Mouse (Mus musculus) stomach, postnatal 0 days (tissue): ENCODE measurements around the gene Dcun1d4.

Source experiments
- CTCF ChIP-seq: IDR thresholded peaks from 2 replicates; pipeline ENCODE4 v1.5.1; 2016; ENCODE audit warnings: antibody characterized with exemption, low read depth, mild to moderate bottlenecking, moderate library complexity
- EP300 ChIP-seq: optimal IDR thresholded peaks from 2 replicates; pipeline ENCODE3; 2016; ENCODE audit warnings: antibody characterized with exemption

- TF ChIP-seq CTCF (no peak), EP300 (no peak)
Measured at GRCm38 (mm10) chr5:73514202-73514601, 33.4 kb downstream of the Dcun1d4 start.
